Mouse (Mus musculus) cortical plate, adult 2 months (tissue): ENCODE results near the gene Ntm.

Source experiments
- CTCF ChIP-seq: fragments of 200-500 bp; IDR thresholded peaks from 2 replicates; pipeline ENCODE4 v1.5.1; 2011; ENCODE audit warnings: mild to moderate bottlenecking, control low read depth, low read length; ENCODE audit not compliant: insufficient read depth; ENCODE audit errors: extremely low read depth
- POLR2A ChIP-seq: fragments of 200-500 bp; IDR thresholded peaks from 2 replicates; pipeline ENCODE4 v1.6.1; 2011; ENCODE audit warnings: mild to moderate bottlenecking, low read length, control low read depth; ENCODE audit not compliant: insufficient read depth; ENCODE audit errors: extremely low read depth

DNA sequence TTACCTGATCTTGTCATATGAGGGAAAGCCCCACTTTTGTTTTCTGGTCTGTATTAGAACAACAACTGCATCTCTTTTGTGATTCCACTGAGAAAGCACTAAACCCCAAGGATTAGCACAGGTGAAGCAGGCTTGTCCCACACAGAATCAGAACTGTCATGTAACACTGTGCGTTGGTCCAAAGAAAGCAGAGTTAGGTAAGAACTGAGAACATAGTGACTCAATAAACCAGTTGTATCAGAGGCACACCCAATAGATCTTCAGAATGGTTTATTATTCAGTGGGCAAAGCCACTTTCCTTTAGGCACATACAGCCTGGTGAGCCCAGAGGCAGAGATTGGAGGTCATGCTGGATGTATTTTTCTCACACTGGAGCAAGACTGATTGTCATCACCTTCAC lies 556.9 kb downstream of the Ntm start:
- no peak for TF ChIP-seq CTCF
- TF ChIP-seq POLR2A, result no peak
